Mouse (Mus musculus): ENCODE measurements around the gene Sart1.
A peak's percentile ranks its signal among the peaks of the same experiment; 100 is the strongest.

- TF ChIP-seq CTCF (IDR thresholded peaks at IDR 0.05; ENCODE audit: borderline replicate concordance, insufficient read depth, low read depth, low read length) (peak; percentile 82), POLR2A (IDR thresholded peaks at IDR 0.05; ENCODE audit: borderline replicate concordance, insufficient read depth, low read length) (no peak)
Measured at GRCm38 (mm10) chr19:5337975-5338374, 50.5 kb downstream of the Sart1 start.

All from cerebellum, adult 2 months (tissue).